Mouse (Mus musculus): ENCODE results near the gene Luzp2. TPM values are rescaled to one million over a fixed set of nuclear protein-coding genes. Genes with fewer than 3 reads are reported as not detected.

Gene Luzp2
- total RNA-seq (2021) = under 1 TPM; 0.59 to 0.68 TPM
- long read RNA-seq, experiment 1 = 0 reads
- long read RNA-seq, experiment 2 = 0 reads

DNA sequence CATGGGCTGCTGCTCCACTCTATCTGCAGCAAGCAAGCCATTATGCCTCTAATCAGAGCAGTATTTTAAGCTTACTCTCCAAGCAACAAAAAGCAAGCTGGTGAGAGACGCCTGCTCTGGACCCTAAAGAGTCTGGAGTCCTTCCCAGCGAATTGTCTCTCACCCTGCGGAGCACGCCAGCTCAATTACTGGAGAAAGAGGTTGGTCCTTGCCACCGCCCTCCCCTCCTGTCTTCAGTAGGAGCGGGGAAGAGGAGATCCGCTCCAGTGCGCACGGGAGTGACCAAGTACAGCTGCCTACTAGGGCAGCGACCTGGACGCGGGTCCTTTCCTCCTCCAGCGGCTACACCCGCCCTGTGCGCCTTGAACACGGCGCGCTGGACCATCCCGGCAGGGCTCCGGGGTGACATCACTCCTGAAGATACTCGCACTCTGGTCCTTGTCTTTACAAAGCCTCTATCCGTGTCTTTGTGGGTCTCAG lies at the start of gene Luzp2:
Luzp2 (plus strand) TSS at position 127 of the 480 bp plus-strand sequence.
- DNase-seq = no peak

DNA sequence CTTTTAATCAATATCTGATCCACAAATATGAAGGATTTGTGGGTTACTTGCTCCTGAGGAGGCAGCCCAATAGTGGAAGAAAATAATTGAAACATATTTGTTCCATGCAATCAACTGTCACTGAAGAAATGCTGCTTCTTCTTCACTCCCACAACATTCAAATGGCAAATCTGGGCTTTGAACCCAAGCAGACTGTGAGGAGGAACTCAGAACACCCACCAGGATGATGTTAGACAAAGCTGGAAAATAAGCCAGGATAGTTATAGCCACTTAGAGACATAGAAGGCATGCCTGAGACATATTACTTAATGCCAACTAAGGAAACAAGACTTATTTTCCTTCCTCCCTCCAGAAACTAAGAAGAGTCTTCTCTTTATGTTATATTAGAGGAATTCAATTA lies 47.8 kb upstream of the Luzp2 start:
- DNase-seq = no peak

DNA sequence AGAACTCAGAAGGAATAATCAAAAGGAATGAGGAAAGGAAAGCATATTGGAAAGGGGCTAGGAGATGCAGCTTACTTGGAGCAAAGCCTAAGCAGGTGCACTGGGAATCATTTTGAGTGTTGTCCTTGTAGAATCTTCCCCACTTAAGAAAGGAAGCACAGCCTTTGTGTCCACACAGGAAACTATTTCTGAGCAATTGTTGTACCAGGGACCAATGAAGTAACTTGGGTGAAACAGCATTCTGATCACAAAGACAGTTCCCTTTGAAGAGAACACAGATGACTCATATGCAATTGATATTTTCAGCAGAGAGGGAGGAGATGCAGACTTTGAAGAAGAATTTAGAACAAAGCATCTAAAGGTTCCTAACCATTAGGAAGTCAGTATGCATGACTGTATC lies 16.7 kb upstream of the Luzp2 start:
- DNase-seq = no peak

DNA sequence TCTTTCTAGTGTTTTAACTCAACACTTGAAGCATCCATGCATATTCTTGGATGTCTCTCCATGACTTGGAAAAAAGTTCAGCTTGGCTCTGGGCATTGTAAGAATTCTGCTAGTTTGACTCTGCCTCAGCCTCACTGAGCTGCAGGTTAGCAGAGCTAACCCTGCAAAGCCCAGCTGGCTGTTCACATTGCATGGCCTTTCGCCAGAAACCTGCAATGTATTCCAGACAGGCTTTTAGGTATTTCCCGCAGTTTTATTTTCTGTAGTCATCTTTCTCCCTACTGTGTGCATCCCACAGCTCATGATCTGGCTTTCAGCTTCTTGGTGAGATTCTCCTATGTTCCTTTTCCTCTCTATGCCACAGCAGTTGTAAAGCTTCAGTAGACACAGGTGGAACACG lies 6.5 kb upstream of the Luzp2 start:
- DNase-seq = no peak

DNA sequence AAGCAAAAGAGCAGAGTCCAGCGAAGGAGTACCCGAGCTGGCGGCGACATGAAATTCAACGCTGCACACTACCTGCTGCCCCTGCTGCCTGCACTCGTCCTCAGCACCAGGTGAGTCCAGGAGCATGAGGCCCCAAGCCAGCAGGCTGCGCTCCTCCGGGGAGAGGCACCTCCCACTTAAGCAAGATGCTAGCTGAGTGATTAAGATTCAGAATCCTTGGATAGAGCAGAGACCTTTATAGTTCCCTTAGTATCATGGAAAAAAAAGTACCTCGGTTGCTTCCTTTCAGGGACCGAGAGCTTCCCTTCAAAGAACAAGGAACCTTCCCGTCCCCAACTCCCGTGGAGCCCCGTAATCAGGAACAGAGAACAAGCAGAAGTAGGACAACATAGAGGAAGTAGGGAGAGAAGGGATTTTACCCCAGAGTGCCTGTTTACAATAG lies 634 bp downstream of the Luzp2 start:
- no peak for DNase-seq

DNA sequence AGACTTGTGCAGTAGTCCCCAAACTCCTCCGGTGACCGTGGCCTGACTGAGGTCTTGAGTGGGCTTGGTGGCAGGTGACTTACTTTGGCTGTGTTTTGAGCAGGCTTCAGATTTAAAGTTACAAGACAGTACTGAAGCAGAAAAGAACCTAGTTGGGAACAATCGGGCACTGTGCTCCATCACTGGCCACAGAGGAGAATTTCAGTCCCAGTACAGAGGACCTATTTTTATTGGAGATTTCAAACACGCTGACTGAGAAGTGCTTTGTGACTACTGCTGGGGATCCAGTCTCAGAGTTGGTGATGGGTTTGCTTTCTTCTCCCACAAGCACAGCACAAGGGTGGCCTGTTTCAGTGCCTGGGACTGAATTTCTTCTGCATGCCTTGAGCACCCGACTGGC lies 1.1 kb downstream of the Luzp2 start:
- DNase-seq = no peak

DNA sequence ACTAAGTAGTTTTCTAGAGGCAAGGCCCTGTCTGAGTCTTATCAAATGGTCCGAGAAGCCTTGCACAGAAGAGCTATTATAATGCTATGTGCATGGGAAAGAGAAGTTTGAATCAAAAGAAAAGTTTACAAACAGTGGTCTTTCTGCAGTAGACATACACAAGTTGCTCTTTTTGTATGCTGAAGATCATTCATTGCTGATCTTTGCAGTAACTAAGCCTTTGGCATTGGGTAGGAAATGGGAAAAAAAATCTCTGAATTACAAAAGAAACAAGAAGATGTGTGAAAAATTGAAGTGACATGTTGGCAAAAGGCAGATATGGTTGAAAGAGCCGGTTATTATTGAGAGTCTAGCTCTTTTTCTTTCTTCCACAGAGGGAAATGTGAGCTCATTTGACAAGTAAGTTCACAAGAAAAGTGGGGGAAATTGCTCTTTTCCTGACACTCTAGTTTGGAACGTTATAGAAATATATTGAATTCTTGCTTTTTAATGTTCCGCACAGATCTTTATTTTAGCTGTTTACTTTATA lies 7.6 kb downstream of the Luzp2 start:
- DNase-seq = no peak

DNA sequence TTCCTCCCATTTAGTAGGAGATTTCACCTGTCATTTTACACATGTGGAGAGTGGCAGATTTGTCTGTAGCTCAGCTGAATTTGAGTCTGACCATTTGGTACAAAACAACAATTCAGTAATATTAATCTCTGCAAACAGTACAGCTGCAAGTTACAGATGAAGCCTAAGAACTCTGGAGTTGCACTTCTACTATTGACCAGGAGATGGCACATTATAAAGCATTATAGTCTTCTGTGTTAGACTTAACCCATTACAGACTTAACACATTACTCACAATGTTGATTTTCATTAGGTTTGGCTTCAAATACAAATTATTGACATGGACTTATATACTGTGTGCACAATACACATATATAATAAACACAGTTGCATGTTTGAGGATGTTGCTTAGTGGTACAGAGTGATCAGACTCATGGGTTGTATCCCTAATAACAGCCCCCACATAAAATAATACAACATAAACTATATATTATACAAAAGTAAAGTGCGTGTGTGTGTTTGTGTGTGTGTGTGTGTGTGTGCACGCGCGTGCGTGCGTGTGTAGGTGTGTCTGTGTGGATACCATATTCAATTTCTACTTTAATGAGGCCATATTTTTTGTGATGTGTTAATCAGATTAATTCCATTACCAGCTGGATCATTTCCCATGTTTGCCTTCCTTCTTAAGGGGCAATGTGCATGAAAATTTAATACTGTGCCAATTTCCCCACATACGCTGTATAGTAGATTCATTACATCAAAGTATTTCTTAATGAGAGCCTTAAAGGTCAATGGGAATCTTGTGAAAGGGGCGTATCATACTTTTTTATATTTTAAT lies 10.8 kb downstream of the Luzp2 start:
- no peak for DNase-seq

DNA sequence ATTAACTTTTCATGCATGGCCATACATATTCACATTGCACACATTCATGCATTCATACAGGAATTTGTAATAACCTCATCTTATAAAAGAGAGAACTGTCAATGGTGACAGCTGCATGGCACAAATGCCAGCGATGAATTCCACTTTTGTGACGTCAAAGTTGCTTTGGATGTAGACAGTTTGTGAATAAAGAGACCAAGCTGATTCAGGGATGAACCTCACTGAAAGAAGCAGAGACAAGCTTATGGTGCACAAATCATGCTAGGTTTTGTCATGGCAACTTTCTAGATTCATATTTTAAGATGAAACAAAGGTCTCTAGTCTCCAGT lies 11.4 kb downstream of the Luzp2 start:
- DNase-seq = no peak

DNA sequence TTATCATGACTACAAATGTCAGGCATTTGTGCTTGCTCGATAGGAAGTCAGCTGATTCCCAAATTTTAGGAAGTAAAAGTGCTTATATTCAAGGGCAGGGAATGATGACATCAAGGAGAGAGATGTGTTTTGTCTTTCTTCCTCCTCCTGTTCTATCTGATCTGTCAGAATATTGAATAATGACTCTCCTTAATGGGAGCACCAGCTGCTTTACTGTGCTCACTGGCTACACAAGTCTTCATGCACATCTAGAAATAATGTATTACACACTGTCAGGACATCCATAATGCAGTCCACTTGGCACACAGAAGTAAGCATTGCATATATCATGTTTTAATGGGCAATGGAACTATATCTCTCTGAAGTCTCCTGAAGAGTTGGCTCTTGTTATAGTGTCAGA lies 17.6 kb downstream of the Luzp2 start:
- DNase-seq = no peak

DNA sequence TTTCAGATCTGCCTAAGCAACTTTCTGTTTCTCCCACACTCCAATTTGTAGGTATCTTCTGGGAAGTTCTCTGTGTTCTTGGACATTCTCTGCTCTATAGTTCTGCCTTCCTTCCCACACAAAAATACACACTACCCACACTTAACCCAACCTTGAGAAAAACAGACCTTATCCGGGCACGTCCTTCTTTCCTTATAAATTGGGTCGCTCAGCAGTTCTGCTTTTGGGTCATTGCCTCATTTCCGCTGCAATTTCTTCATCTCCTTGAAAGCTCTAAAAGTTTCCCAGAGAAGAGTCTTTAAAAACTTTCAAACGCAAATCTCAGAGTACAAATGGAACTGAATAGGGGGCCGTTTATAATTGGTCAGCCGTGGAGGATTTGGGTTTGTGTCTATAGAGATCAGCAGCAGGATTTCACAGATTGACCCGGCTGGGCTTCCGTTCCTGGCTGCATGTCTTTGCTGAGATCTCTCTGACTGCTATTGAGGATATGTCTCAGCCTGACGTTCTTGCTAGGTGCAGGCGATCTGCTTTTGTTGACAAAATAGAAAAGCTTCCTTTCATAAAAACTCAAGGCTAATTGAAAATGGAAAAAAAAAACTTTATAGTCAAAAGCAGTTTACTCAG lies 26.0 kb downstream of the Luzp2 start:
- DNase-seq = no peak

DNA sequence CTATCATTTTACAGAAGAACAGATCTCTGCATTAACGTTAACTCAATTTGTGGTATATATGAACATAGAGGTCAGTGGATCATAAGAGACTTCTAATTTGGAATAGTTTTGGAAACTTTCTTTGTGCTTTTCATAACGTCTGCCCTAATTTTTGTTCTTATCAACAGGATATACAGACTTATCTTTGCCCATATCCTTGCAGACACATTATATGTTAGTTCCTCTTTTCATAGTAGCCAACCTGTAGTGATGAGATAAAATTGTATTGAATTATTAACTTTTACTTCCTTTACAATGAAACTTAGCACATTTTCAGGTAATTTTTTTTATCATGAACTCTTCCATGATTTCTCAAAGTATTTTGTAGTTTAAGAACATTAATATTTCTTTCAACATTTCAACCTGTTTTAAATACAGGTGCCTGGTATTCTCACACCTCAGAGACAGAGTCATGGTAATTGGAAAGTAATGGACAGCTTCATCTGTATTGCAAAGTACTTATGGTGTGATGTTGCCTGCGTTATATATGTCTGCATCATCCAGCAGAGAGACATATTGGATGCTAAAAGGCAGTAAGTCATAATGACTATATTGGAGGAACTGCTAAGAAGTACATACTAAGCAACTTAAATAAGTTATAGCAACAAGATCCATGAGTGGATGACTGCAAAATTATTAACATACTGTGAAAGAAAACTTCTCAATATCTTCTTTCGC lies 43.8 kb downstream of the Luzp2 start:
- DNase-seq = no peak

DNA sequence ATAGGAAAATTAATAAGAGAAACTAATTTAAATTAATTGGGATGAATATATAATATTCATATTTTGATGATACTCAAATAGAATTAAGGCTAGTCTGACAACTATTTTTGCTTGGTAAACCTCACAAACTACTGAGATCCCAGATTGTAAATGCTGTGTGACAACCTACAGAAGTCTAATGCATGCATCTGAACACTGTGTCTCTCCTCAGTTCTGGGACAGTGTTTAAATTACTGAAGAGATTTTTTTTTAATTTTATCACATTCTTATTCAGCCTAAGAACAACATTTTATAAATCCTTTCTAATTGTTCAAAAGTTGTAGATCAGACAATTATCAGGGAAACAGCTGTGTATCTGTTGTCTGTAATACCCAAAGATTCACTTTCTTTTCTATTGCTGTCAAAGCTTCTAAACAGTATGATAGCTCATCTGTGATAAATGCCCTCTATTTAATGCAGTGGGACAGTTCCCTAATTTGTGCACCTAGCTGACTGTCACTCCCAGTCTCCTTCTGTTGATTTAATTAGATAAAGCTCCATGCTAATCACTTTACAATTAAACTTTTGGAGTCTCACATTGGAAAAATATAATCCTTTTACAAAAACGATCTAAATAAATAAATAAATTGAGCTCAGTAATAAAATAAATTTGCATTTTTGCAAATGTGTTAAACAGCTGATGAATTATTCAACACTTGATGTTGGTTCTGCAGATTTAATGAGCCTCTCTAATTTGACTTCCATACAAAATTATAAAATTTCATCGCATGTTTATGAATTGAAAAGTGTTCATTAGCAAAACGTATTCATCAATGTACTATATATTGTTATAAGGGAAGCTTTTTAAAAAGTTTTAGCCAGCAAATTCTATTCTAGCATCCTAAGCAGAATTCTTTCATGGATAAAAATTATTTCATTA lies 58.7 kb downstream of the Luzp2 start:
- DNase-seq = no peak

DNA sequence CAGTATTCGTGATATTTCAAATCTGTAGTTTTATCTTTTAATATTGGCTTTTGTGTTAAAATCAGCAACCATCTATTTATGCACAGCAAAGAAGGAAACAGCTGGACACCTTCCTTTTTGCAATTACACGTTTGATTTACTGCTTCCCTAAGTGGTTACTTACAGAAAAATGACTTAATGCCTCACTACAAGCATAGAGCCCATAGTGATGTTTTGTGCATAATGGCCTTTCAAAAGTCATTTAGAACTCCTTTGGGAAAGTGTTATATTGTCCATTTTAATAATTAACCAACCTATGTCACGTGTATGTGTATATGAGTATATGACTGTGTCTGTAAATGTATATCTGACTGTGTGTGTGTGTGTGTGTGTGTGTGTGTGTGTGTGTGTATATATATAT lies 63.3 kb downstream of the Luzp2 start:
- DNase-seq = no peak

DNA sequence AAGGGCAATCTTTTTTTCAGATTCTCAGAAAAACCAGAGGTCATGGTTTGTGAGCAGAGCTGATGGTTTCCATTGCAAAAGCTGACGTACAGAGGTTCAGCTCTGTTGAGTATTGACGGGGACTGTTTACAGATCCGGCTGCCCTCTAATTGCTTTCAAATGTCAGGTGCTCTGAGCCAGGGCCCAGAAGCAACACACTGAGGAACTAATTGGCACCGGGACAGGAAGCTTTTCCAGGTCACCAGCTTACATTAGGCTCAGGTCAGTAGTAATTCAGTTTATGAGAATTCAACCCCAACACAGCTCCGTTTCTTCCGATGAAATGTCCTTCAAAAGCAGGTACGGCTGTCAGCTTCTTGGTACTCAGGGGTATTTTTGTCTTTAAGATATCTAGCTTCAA lies 74.7 kb downstream of the Luzp2 start:
- DNase-seq = no peak

DNA sequence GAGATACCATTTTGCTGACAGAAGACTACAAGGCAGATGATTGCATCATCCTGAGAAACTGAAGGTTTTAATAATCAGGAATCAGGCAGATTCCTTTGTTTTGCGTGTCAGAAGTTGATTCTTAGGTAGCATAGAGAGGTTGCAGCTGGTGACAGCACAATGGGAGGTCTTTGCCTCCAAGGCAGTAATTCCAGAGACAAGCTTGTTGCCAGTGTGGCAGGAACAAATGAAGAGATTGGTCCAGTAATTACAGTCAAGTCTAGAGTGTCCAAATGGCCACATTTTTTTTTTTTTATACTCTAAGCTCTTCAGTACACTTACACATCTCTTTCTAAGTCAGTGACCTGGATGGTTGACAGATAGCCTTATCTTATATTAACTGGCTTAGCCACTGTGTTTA lies 78.7 kb downstream of the Luzp2 start:
- no peak for DNase-seq

DNA sequence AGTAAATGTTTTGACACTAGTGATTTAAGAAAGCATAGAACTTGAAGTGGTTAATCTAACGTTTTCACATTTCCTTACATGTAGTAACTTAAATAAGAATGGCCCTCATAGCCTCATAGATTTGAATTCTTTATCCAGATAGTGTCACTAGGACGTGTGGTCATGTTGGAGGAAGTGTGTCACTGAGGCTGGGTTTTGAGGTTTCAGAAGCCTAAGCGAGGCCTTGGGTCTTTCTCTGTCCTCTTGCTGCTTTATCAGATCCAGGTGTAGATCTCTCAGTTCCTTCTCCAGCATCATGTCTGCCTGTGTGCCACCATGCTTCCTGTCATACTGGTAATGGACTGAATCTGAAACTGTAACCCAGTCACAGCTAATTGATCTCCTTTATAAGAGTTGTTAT lies 86.7 kb downstream of the Luzp2 start:
- no peak for DNase-seq

DNA sequence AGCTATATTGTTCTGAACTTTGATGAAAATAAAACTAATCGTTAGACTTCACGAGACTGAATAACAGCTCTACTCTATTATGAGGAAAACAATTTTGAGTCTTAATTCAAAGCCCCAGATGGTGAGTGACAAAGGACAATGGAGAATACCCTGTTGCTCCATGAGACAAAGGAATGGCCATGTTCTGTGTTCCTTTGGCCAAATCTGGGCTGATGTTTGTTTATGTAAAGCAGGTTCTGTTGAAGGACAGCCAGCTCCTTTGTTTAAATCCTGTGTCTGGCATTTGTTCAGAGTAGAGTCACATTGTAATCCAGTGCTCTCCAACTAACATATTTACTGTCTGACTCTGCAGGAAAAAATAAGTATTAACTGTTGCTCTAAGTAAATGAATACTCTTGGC lies 121.5 kb downstream of the Luzp2 start:
- DNase-seq = no peak

DNA sequence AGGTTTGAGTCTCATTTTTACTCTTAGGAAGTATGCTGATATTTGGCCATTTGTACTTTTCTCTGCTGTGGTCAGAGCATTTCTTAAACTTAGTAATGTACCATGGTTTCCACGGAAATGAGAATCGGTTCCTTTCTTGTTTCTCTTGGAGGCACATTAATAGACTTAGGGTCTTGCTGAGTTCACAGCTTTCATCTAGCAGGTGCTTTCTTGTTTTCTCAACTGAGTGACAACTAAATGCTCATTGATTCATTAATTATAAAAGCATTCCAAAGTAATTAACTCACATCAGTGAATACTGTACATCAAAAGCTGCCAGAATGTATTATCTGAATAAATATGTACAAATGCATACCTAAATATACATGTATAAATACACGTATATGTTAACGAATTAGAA lies 127.4 kb downstream of the Luzp2 start:
- no peak for DNase-seq

DNA sequence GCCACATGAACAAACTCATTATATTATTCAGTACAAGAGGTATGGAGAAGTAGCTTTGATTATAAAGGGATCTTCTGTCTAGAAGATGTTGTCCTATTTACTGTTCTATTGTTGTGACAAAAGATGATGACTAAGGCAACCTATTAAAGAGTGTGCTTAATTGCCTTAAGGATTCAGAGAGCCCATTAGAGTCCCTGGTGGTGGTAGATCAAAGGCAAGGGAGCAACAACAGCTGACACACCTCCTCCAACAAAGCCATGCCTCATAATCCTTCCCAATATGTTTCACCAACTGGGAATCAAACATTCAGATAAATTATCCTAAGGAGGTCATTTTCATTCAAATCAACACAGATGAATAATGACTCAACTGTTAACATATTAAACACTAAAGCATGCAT lies 142.1 kb downstream of the Luzp2 start:
- DNase-seq = no peak

DNA sequence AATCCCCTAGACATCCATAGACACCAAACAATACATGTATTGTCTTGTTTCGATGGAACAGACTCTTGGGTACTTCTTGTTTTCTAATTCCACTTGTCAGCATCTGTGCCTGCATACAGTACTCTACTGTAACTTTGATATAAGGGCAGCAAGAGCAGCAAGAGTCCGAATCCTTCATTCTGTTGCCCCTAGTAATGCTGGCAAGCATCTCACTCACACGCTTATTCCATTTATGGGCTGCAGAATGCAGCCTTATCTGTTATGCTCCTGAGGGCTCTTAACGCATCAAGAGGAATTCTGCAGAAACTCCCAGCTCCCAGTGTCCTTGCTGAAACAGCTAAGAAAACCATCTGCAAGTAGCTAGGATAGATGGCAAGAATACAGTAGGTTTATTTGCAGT lies 145.3 kb downstream of the Luzp2 start:
- DNase-seq = no peak

DNA sequence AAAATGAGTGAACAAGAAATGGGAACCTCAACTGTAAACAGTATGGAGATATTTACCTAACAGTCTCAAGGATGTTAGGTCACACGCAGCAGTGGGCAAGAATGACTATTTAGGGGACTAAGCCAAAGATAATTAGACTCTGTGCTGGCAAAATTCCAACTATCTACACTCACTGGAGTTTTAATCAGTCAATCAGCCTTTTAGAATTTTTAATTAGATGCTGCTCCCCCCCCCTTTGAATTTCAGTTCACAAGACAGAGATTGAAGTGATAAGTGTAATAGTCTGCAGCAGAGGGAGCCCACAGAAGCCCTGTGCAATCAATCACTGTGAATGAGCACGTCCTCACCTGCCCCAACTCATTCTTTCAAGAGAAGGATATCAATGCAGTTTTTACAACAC lies 165.1 kb downstream of the Luzp2 start:
- no peak for DNase-seq
